Mouse (Mus musculus) midbrain, embryonic 10.5 days (tissue): ENCODE data around the gene Skor1. TPM values are rescaled to one million over a fixed set of nuclear protein-coding genes. Genes with fewer than 3 reads are reported as not detected.

Source experiments
- DNase-seq: peaks from one replicate; pipeline ENCODE4 v3.0.0-alpha.2; 2017; ENCODE audit warnings: low spot score
- H3K27ac ChIP-seq: fragments of 300-500 bp; sonication (generic); replicated peaks from 2 replicates; pipeline ENCODE4 v1.5.1; 2016; ENCODE audit warnings: mild to moderate bottlenecking
- H3K27me3 ChIP-seq: fragments of 300-500 bp; sonication (generic); 2 replicates; pipeline ENCODE4 v1.6.1; 2016; ENCODE audit warnings: low read depth, mild to moderate bottlenecking; ENCODE audit not compliant: poor library complexity, severe bottlenecking
- H3K36me3 ChIP-seq: fragments of 300-500 bp; sonication (generic); 2 replicates; pipeline ENCODE4 v1.6.1; 2016; ENCODE audit warnings: mild to moderate bottlenecking, moderate library complexity
- H3K4me1 ChIP-seq: fragments of 300-500 bp; sonication (generic); 2 replicates; pipeline ENCODE4 v1.6.1; 2016
- H3K4me3 ChIP-seq: fragments of 300-500 bp; sonication (generic); 2 replicates; pipeline ENCODE4 v1.5.1; 2016; ENCODE audit warnings: mild to moderate bottlenecking, moderate library complexity
- H3K9me3 ChIP-seq: fragments of 300-500 bp; sonication (generic); replicated peaks from 2 replicates; pipeline ENCODE4 v1.6.1; 2016; ENCODE audit warnings: mild to moderate bottlenecking
- WGBS: fragments of 180-500 bp; shearing (Covaris S2); methylation state at CpG from one replicate; pipeline ENCODE4 v1.1.7; 2016; 5-methylcytosine and 5-hydroxymethylcytosine counted together
- polyA plus RNA-seq: library from polyadenylated mRNA; unstranded; fragments of >200 nt; fragmentation: Nextera tagmentation; extraction: Ambion mirVana; gene quantifications from 2 replicates; pipeline ENCODE4 v1.2.1, GENCODE M21; 2016

The Skor1 gene
- polyA plus RNA-seq, 1 experiment from 2014 or later, result 0.12 TPM

GRCm38 (mm10) chr9:63122161-63122833, 26.5 kb downstream of the Skor1 start:
- 41% methylated on average over 8 of the region's 8 CpGs for WGBS
- peaks cover 30% of the 10 kb centered on the region for H3K4me1 ChIP-seq
- no peaks in the 10 kb centered on the region for H3K36me3 ChIP-seq
- peak; percentile 19 for DNase-seq
- H3K9me3 ChIP-seq, result no peaks in the 10 kb centered on the region
- H3K27me3 ChIP-seq, result peaks cover 27% of the 10 kb centered on the region
- no peak overlapping the region; the same call in 1 of the 2 replicates for H3K27ac ChIP-seq
- no peak overlapping the region for H3K4me3 ChIP-seq

DNA sequence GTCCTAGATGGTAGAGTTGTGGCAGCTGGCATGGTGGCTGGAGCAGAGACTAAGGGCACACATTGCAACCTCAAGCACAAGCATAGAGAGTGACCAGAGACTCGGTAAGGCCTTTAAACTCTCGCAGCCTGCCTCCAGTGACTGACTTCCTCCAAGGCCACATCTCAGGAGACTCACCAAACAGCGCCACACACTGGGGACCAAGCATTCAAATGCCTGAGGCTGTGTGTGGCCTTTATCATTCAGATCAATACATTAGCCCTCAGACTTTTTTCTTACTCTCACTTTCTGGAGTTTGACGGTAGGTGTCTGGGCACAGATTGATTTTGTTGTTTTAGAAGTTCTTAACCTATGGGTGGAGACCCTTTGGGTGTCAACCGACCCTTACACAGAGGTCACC, 30.4 kb downstream of the Skor1 start:
- Histone ChIP-seq H3K9me3 (no peaks in the 10 kb centered on the region), H3K27me3 (peaks cover 12% of the 10 kb centered on the region; the same call in 1 of the 2 replicates), H3K4me1 (peaks cover 22% of the 10 kb centered on the region), H3K36me3 (no peaks in the 10 kb centered on the region), H3K27ac (no peak overlapping the region), H3K4me3 (no peak overlapping the region)
- 63% methylated on average over 5 of the region's 5 CpGs for WGBS
- DNase-seq, result no peak

- H3K4me1 ChIP-seq, result peaks cover 24% of the 10 kb centered on the region
- H3K4me3 ChIP-seq, result no peak overlapping the region
- no peak for DNase-seq
- H3K9me3 ChIP-seq, result no peaks in the 10 kb centered on the region
- H3K27me3 ChIP-seq, result peaks cover 7% of the 10 kb centered on the region
- WGBS, result 67% methylated on average over 3 of the region's 3 CpGs
- no peaks in the 10 kb centered on the region for H3K36me3 ChIP-seq
- no peak overlapping the region for H3K27ac ChIP-seq
These were observed 36.2 kb downstream of the Skor1 start for GRCm38 (mm10) chr9:63112514-63112913.

DNA sequence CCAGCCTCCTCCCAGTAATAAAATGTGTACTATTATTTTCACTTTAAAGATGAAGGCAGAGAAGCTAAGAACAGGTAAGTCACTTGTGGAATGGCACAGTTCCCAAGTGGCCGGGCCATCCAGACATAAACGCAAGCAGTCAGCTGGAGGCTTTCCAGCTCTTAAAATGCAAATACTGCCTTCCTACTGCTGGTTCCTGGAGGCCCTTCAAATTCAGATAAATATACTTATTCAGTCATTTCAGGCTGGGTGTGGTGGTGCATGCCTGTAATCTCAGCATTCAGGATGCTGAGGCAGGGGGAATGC, 39.0 kb downstream of the Skor1 start:
- 46% methylated on average over 2 of the region's 2 CpGs for WGBS
- peaks cover 7% of the 10 kb centered on the region for H3K27me3 ChIP-seq
- no peaks in the 10 kb centered on the region; the same call in 1 of the 2 replicates for H3K9me3 ChIP-seq
- DNase-seq, result no peak
- H3K4me3 ChIP-seq, result 0 out of 2 replicates have a peak overlapping the region, but pooled peaks have one; percentile 60
- H3K36me3 ChIP-seq, result no peaks in the 10 kb centered on the region
- H3K27ac ChIP-seq, result peak overlapping the region; percentile 88; the same call in 1 of the 2 replicates
- H3K4me1 ChIP-seq, result peaks cover 24% of the 10 kb centered on the region

- Histone ChIP-seq H3K27me3 (peaks cover 7% of the 10 kb centered on the region), H3K4me1 (peaks cover 24% of the 10 kb centered on the region), H3K4me3 (peak overlapping the region; percentile 60), H3K9me3 (no peaks in the 10 kb centered on the region; the same call in 1 of the 2 replicates), H3K27ac (peak overlapping the region; percentile 88), H3K36me3 (no peaks in the 10 kb centered on the region)
- 2% methylated on average over 34 of the region's 34 CpGs for WGBS
- peak; percentile 76 for DNase-seq
These were observed 39.6 kb downstream of the Skor1 start for GRCm38 (mm10) chr9:63109020-63109781.

GRCm38 (mm10) chr9:63108580-63108979, 40.2 kb downstream of the Skor1 start:
- WGBS, result 56% methylated on average over 4 of the region's 4 CpGs
- DNase-seq, result no peak

GRCm38 (mm10) chr9:63100660-63101059, 48.1 kb downstream of the Skor1 start:
- 66% methylated on average over 5 of the region's 5 CpGs for WGBS
- no peak overlapping the region for H3K4me3 ChIP-seq
- no peak for DNase-seq
- no peaks in the 10 kb centered on the region; the same call in 1 of the 2 replicates for H3K9me3 ChIP-seq
- no peaks in the 10 kb centered on the region for H3K36me3 ChIP-seq
- H3K4me1 ChIP-seq, result peaks cover 18% of the 10 kb centered on the region
- H3K27me3 ChIP-seq, result peaks cover 15% of the 10 kb centered on the region; the same call in 1 of the 2 replicates
- peak overlapping the region; percentile 64 for H3K27ac ChIP-seq

More at GRCm38 (mm10) chr9:63108580-63108979, 40.2 kb downstream of the Skor1 start:
- Histone ChIP-seq H3K27ac (peak overlapping the region; percentile 88), H3K4me1 (peaks cover 24% of the 10 kb centered on the region), H3K4me3 (peak overlapping the region; percentile 60), H3K9me3 (no peaks in the 10 kb centered on the region; the same call in 1 of the 2 replicates), H3K27me3 (peaks cover 7% of the 10 kb centered on the region), H3K36me3 (no peaks in the 10 kb centered on the region)

DNA sequence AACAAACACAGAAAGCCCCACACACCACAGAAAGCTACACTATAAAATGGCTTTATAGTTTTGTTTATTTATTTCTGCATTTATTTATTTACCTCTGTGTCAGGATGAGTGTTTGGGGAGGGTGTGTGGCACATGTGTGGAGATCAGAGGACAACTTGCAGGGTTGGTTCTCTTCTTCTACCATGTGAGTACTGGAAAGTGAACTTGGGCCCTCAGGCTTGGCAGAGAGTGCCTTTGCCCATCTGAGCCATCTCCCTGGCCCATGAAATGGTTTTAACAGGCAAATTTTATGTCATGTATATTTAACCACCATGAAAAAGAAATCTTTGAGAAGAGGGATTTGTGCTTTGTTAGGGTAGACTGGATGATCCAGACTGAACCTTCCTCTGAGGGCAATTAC, 48.9 kb downstream of the Skor1 start:
- Histone ChIP-seq H3K4me3 (no peak overlapping the region), H3K4me1 (peaks cover 23% of the 10 kb centered on the region), H3K36me3 (no peaks in the 10 kb centered on the region), H3K9me3 (no peaks in the 10 kb centered on the region; the same call in 1 of the 2 replicates), H3K27me3 (peaks cover 15% of the 10 kb centered on the region; the same call in 1 of the 2 replicates), H3K27ac (peak overlapping the region; percentile 64; the same call in 1 of the 2 replicates)
- DNase-seq, result no peak

- 85% methylated on average over 4 of the region's 4 CpGs for WGBS
- no peak overlapping the region for H3K27ac ChIP-seq
- DNase-seq, result no peak
- no peaks in the 10 kb centered on the region for H3K36me3 ChIP-seq
- H3K4me1 ChIP-seq, result peaks cover 23% of the 10 kb centered on the region
- peaks cover 15% of the 10 kb centered on the region; the same call in 1 of the 2 replicates for H3K27me3 ChIP-seq
- no peaks in the 10 kb centered on the region; the same call in 1 of the 2 replicates for H3K9me3 ChIP-seq
- no peak overlapping the region for H3K4me3 ChIP-seq
These were observed 49.4 kb downstream of the Skor1 start for GRCm38 (mm10) chr9:63099344-63099743.

DNA sequence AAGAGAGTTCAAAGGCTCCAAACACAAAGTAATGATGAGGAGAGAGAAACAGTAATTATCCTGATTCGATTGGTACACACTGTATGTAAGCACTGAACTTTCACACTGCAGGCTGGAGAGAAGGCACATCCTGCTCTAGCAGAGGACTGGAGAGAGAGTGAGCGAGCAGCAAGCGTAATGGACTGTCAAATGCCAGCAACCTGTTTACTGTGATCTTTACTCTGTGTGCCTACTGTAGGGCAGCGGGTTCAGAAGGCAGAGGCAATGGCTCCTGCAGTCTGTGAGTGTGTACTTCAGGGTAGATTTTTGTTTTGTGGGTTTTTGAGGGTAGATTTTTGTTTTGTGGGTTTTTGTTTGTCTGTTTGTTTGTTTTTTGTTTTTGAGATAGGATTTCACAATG, 49.9 kb downstream of the Skor1 start:
- Histone ChIP-seq H3K9me3 (no peaks in the 10 kb centered on the region; the same call in 1 of the 2 replicates), H3K4me3 (no peak overlapping the region), H3K36me3 (no peaks in the 10 kb centered on the region), H3K27ac (no peak overlapping the region), H3K27me3 (peaks cover 15% of the 10 kb centered on the region; the same call in 1 of the 2 replicates), H3K4me1 (peaks cover 23% of the 10 kb centered on the region)
- DNase-seq, result no peak
- WGBS, result 94% methylated on average over 4 of the region's 4 CpGs

GRCm38 (mm10) chr9:63097204-63097603, 51.6 kb downstream of the Skor1 start:
- DNase-seq, result no peak
- 88% methylated on average over 1 of the region's 1 CpGs for whole genome bisulfite sequencing
- no peaks in the 10 kb centered on the region; the same call in 1 of the 2 replicates for H3K9me3 ChIP-seq
- H3K36me3 ChIP-seq, result no peaks in the 10 kb centered on the region
- H3K4me3 ChIP-seq, result no peak overlapping the region
- no peak overlapping the region for H3K27ac ChIP-seq
- H3K27me3 ChIP-seq, result peaks cover 15% of the 10 kb centered on the region; the same call in 1 of the 2 replicates
- peaks cover 37% of the 10 kb centered on the region for H3K4me1 ChIP-seq

DNA sequence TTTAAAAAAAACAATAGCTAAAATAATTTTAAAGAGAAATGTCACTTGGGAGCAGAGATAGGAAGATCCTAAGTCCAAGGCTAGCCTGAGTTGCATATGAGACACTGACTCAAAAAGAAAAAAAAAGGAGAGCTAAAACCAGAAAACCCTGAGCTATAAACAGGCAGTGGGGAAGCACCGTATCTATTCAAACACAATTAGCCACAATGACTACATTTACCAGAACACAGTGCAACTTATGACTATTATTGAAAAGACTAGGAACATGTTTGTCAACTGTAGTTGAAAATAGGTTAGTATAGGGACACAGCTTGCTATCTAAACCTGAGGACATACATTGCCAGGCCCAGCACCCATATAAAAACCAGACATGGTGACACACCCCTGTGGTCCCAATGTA, 54.7 kb downstream of the Skor1 start:
- H3K9me3 ChIP-seq, result no peaks in the 10 kb centered on the region
- H3K27me3 ChIP-seq, result peaks cover 8% of the 10 kb centered on the region; the same call in 1 of the 2 replicates
- H3K27ac ChIP-seq, result no peak overlapping the region
- peaks cover 42% of the 10 kb centered on the region for H3K4me1 ChIP-seq
- DNase-seq, result no peak
- no peak overlapping the region for H3K4me3 ChIP-seq
- no peaks in the 10 kb centered on the region for H3K36me3 ChIP-seq
- WGBS, result 88% methylated on average over 1 of the region's 1 CpGs

DNA sequence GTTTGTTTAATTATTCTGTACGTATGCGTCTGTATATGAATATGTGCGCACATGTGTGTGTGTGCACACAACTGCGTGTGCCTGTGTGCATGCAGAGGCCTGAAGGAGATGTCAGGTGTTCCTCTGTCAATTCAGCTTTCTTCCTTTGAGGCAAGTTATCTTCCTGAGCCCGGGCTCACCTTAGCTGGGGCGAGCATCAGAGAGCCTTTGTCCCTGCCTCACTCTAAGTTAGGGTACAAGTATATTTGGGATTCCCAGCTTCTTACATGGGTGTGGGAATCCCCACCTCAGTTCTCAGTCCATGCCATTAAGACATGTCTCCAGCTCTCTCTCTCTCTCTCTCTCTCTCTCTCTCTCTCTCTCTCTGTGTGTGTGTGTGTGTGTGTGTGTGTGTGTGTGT, 56.2 kb downstream of the Skor1 start:
- H3K27me3 ChIP-seq, result no peaks in the 10 kb centered on the region
- peaks cover 42% of the 10 kb centered on the region for H3K4me1 ChIP-seq
- no peaks in the 10 kb centered on the region for H3K36me3 ChIP-seq
- peak overlapping the region; percentile 90 for H3K27ac ChIP-seq
- 5% methylated on average over 6 of the region's 6 CpGs for WGBS
- no peaks in the 10 kb centered on the region for H3K9me3 ChIP-seq
- peak overlapping the region; percentile 49 for H3K4me3 ChIP-seq
- peak; percentile 47 for DNase-seq
